Mouse (Mus musculus) brain, adult 2 months (tissue): ENCODE results near the gene Olfr1564.
"Not testable (repeated sequence)": the region's sequence is repeated elsewhere in the genome, so short reads cannot be mapped to it uniquely, and the experiment has no call there.

Experiments
- DNase-seq: peaks from one replicate; pipeline ENCODE4 v3.0.0; 2011; ENCODE audit warnings: low read depth, low spot score

Olfr1564 gene

DNA sequence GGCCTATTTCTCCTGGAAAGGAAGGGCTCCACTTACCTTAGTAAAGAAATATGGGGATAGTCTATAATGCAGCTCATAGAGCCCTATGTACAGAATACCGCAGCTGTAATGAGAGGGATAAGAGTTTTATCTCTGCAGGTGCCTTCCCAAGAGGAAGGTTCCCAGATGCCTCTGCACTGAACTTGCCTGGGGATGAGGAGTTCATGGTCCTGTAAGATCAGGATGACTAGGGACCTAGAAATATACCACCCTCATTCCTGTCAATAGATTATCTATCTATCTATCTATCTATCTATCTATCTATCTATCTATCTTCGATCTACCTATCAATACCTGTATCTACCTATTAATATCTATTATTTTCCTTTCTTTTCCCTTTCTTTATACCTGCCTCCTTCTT is at the start of gene Olfr1564:
Olfr1564 (minus strand) TSS at position 101 of the 400 bp plus-strand sequence.
- DNase-seq, result no peak

DNA sequence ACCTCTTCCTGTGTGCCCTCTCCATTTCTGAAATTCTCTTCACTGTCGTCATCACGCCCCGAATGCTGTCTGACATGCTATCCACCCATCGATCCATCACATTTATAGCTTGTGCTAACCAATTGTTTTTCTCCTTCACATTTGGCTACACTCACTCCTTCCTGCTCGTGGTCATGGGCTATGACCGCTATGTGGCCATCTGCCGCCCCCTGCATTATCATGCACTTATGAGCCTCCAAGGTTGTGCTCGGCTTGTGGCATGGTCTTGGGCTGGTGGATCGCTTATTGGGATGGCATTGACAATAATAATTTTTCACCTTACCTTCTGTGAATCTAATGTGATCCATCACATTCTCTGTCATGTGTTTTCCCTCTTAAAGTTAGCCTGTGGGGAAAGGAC is 47.4 kb upstream of the Olfr1564 start:
- DNase-seq, result no peak

DNA sequence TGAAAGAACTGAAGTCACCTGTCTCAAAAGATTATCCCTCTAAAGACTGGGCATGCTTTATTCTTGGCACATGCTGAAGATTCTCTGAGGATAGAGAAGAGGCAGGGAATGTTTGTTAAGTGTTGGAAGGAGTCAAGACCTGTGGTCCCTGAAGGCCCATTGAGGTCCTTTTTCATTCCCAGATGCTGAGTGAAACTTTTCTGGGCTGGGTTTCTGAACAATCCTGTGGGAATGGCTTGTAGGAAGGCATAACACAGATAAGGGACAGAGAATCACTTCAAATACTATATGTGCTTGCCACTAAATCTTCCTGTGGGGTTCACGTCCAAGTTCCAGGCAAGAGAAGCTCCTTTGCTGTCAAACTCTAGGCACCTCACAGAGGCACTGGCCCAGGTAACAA is 42.9 kb upstream of the Olfr1564 start, which contains the start of gene Olfr63:
Olfr63 (plus strand) TSS at position 301 of the 400 bp plus-strand sequence.
- DNase-seq, result no peak

GRCm38 (mm10) chr17:33255319-33255657 is 33.8 kb upstream of the Olfr1564 start:
- not testable (repeated sequence) for DNase-seq

DNA sequence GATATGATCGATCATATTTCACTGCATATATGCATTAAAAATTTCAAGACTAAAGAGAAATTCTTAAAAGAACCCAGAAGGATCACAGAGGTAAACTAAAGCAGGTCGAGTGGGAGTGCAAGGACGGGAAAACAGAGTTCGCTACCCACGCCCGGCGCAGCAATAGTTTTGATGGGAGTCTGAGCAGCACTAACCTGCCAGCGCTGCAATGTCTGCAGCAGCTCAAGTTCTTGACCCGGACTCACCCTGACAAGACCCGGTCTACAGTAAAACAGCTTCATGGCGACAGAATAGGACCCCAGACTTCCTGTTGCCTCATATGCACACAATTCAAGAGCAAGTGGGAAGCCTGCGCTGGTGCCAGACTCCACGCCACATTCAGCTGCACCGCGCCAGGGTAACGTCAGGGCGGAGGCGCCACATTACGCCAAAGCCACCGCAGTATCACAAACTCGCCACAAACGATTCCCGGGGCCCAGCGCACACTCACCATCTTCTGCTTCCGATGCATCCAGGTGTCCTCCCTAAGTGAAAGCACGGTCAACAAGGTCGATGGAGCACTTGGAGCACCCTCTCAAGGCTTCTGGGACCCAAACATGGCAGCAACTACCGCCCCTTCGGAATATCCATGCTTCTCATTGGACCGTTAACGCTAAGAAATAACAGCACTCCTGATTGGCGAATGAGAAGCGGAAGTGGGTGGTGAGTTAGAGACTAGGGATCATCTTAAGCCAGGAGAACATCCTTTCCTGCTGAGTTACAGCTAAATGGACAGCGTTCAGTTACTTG is 33.2 kb upstream of the Olfr1564 start, which contains the start of gene Zfp955a:
Zfp955a (minus strand) TSS at position 616 of the 789 bp plus-strand sequence.
- DNase-seq, result not testable (repeated sequence)

GRCm38 (mm10) chr17:33236646-33237045 is 15.2 kb upstream of the Olfr1564 start:
- DNase-seq, result not testable (repeated sequence)

GRCm38 (mm10) chr17:33191002-33191401 is 30.5 kb downstream of the Olfr1564 start, which contains the start of gene Olfr239:
Gene Olfr239 (plus strand): TSS chr17:33191302.
- not testable (repeated sequence) for DNase-seq

DNA sequence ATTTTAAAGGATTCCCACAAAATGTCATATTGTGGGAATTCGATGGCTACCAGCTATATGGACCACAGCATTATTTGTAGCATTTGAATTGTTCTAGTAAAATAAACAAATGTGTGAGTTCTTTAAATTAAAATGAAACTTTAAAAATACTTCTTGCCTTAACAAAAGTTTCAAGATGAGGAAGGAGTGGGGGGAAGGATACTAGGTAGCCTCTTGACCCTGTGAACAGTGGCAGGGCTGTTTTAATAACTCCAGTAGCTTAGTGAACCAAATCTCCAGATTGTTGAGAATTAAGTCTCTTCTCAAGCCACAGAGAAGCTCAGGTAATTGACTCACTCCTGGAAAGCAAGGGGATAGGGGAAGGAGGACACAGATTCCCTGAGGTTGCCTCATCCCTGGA is 53.3 kb downstream of the Olfr1564 start, which contains the start of gene Olfr55:
Olfr55 (plus strand) TSS at position 301 of the 400 bp plus-strand sequence.
- DNase-seq, result not testable (repeated sequence)
